Mouse (Mus musculus) cortical plate, adult 2 months (tissue): ENCODE measurements around the gene Zfp626.

Experiments
- CTCF ChIP-seq: fragments of 200-500 bp; IDR thresholded peaks from 2 replicates; pipeline ENCODE4 v1.5.1; 2011; ENCODE audit warnings: mild to moderate bottlenecking, control low read depth, low read length; ENCODE audit not compliant: insufficient read depth; ENCODE audit errors: extremely low read depth
- POLR2A ChIP-seq: fragments of 200-500 bp; IDR thresholded peaks from 2 replicates; pipeline ENCODE4 v1.6.1; 2011; ENCODE audit warnings: mild to moderate bottlenecking, low read length, control low read depth; ENCODE audit not compliant: insufficient read depth; ENCODE audit errors: extremely low read depth

DNA sequence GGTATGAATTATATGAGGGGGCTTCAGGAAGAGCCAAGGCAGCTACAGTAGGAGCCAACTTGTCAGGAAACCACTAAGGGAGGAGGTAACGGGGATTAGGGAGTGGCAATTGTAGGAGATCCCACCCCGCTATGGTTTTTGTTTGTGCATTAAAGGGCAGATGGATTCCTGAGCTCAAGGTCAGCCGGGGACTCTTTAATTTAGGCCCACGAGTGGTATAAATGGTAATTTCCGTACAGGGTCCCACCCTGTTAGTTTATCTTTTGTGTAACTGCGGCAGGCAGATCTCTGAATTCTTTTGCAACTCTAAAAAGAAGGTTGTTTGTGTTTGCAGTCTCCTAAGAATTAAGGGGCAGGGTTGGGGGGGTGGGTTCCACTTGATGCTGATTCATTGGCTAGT is 33.1 kb downstream of the Zfp626 start:
- TF ChIP-seq POLR2A = no peak
- TF ChIP-seq CTCF = no peak
